9 mouse cellular contexts compared by ENCODE assay signal in the genomic region with DNA sequence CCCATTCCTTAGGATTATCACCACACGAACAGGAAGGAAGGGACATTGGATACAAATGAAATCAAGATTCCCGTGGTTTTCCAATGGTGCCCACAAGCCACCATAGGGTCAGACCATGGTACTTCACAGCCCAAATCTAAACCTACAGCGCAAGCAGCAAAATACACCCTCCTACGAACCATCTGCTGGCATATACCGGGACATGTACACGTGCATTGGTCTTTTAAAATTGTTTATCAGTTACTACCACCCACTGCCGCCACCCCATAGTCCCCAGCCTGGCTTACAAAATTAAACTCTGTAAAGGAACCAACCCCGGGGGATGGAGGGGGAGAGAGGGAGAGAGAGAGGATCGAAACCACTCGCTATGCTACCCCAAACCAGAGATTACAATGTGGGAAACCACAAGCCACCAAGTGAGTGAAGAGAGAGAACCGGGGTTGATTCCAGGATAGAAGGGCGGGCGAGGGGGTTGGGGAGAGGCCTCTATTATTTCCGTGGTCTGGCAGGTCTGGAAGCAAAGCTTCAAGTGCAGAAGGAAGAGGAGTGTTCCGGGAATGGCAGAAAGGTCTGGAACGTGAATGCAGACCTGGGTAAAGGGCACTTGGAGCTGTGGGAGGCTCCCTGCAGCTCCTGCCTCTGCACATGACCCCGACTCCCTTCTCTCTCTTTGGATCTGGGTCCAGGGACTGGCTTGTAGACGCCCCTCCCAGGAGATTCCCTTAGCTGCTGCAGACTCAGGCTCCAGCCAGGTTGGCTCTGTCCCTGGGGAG. TPM values are rescaled to one million over a fixed set of nuclear protein-coding genes. Genes with fewer than 3 reads are reported as not detected.
A peak's percentile ranks its signal among the peaks of the same experiment; 100 is the strongest.
DNase-seq lines count a peak whose midpoint lies in the region; TF ChIP-seq lines count a peak whose summit lies in the region.
"Had no signal": no experiment of that assay in that cellular context is flagged by ENCODE, and none has a peak within 500 bp of the region (broad histone marks: within the 10 kb centered on the region; RNA-seq: fewer than 3 reads in every experiment).

A gene (plus strand): TSS at position 439 of the 773 bp plus-strand sequence.

- H3K4me1 ChIP-seq in heart, adult 2 months (ENCODE audit: control insufficient read depth, insufficient read depth, low read length), result peaks cover 5% of the 10 kb centered on the region
- H3K4me1 ChIP-seq in small intestine, adult 2 months (ENCODE audit: control insufficient read depth, insufficient read depth, insufficient read length, low read length), result peaks cover 13% of the 10 kb centered on the region

- peak within 1 kb of the TSS; percentile 34 for H3K27ac ChIP-seq in heart, adult 2 months
- H3K27ac ChIP-seq in small intestine, adult 2 months (ENCODE audit: insufficient read depth, low read depth, low read length), result peak within 1 kb of the TSS; percentile 1; the same call in 1 of the 2 replicates

- TF ChIP-seq CTCF in heart, adult 2 months (IDR thresholded peaks at IDR 0.05), result no peak
- no peak for TF ChIP-seq CTCF in small intestine, adult 2 months (IDR thresholded peaks at IDR 0.05; ENCODE audit: extremely low read depth, insufficient read length, insufficient replicate concordance, low read depth, low read length)

- intact Hi-C loops in heart, adult 2 months (cut with DNase I), result no loop called here
- intact Hi-C loops in heart, postnatal 36 days (cut with DNase I), result no loop called here
- intact Hi-C loops in left cerebral cortex, postnatal 25 days (cut with DNase I), result loop anchor here (2.0 kb wide), 1 partner anchor 64 kb away; no protein-coding TSS in a partner anchor

- H3K9ac ChIP-seq in heart, adult 2 months (ENCODE audit: low read depth, low read length), result no peak within 1 kb of the TSS

- DNase-seq in heart, adult 2 months, result no peak
- DNase-seq in heart, postnatal 36 days, result no peak
- DNase-seq in right cerebral cortex, adult 2 months (ENCODE audit: low spot score in 2 of 2), result peak; percentile 81 to 82
- no peak for DNase-seq in right cerebral cortex, postnatal 4 days
- peak; percentile 79 to 93 for DNase-seq in left cerebral cortex, postnatal 25 days (ENCODE audit: low spot score in 2 of 2)
- no peak for DNase-seq in urinary bladder, adult 18-20 months (ENCODE audit: low spot score in 2 of 2)
- no peak for DNase-seq in lung, postnatal 4 days

- no peaks in the 10 kb centered on the region for H3K79me2 ChIP-seq in heart, adult 2 months (replicated peaks; ENCODE audit: control insufficient read depth, insufficient read depth, low read length)

- TF ChIP-seq POLR2A in heart, adult 2 months (IDR thresholded peaks at IDR 0.05; ENCODE audit: insufficient read depth, low read depth, low read length), result no peak
- no peak for TF ChIP-seq POLR2A in small intestine, adult 2 months (IDR thresholded peaks at IDR 0.05; ENCODE audit: low read depth, low read length)

- H3K36me3 ChIP-seq in heart, adult 2 months (ENCODE audit: control insufficient read depth, insufficient read depth, low read length), result no peaks in the 10 kb centered on the region
- H3K36me3 ChIP-seq in small intestine, adult 2 months (ENCODE audit: control insufficient read depth, insufficient read depth, low read length), result no peaks in the 10 kb centered on the region

- 30% methylated on average over 18 of the region's 18 CpGs for WGBS in heart, adult 2 months
- 29% methylated on average over 18 of the region's 18 CpGs for WGBS in small intestine, adult 2 months

- no peak within 1 kb of the TSS for H3K4me3 ChIP-seq in heart, adult 2 months
- H3K4me3 ChIP-seq in small intestine, adult 2 months (ENCODE audit: low read depth, low read length), result peak within 1 kb of the TSS; percentile 2; the same call in 1 of the 2 replicates
- H3K4me3 ChIP-seq: erythroblast, embryonic 14.5 days had no signal

- H3K27me3 ChIP-seq in heart, adult 2 months (ENCODE audit: control insufficient read depth, insufficient read depth, low read length), result no peaks in the 10 kb centered on the region
- no peaks in the 10 kb centered on the region for H3K27me3 ChIP-seq in small intestine, adult 2 months (ENCODE audit: control insufficient read depth, insufficient read depth, low read length)

- no peak for TF ChIP-seq EP300 in heart, adult 2 months (IDR thresholded peaks at IDR 0.05; ENCODE audit: insufficient read depth, low read depth, low read length)

RNA-seq across cellular contexts. Expression of the gene that starts here (rescaled TPM):
- under 1 TPM in 1 of 2 experiments, not detected in 1; 0.14 TPM for total RNA-seq in heart, adult 2 months (2021)
- 0.76 and 0.98 TPM in 2 replicates for polyA plus RNA-seq in heart, adult 2 months (2012; rRNA removed)
- under 1 TPM in 1 of 2 experiments, not detected in 1; 0.31 TPM for total RNA-seq in heart, postnatal 36 days (2021)
- under 1 TPM in 1 of 2 experiments, not detected in 1; 0.25 TPM for total RNA-seq in left cerebral cortex, postnatal 25 days (2021)
- 0.13 and 0.24 TPM in 2 replicates for polyA plus RNA-seq in small intestine, adult 2 months (2012; rRNA removed)
- polyA plus RNA-seq: erythroblast, embryonic 14.5 days had no signal

Comparison
In these comparisons a context has a peak if more than half of its experiments do, and no peak if none do; other contexts are left out.
1. DNase-seq: peak in right cerebral cortex, adult 2 months (2 of 2); none in heart, adult 2 months (0 of 2), heart, postnatal 36 days (0 of 2), right cerebral cortex, postnatal 4 days (single experiment), urinary bladder, adult 18-20 months (0 of 2) and lung, postnatal 4 days (0 of 2).
2. Peak in DNase-seq in left cerebral cortex, postnatal 25 days; RNA of the gene not detected or under 1 TPM.